Mouse (Mus musculus) lung, adult 10 weeks (tissue): Measurements from ENCODE around the gene Coq4. TPM values are rescaled to one million over a fixed set of nuclear protein-coding genes. Genes with fewer than 3 reads are reported as not detected.

ENCODE experiments used
- polyA plus RNA-seq: library from polyadenylated mRNA; stranded (reverse); fragments of 350-450 nt; fragmentation: Illumina TruSeq; extraction: RNeasy Lipid Tissue Mini Kit (QIAGEN cat#74804); gene quantifications from one replicate; pipeline ENCODE4 v1.2.3, GENCODE M21; 2014; ENCODE audit warnings: low read depth, low replicate concordance; ENCODE audit not compliant: insufficient read depth

Coq4 gene
- 10.4 TPM for polyA plus RNA-seq

DNA sequence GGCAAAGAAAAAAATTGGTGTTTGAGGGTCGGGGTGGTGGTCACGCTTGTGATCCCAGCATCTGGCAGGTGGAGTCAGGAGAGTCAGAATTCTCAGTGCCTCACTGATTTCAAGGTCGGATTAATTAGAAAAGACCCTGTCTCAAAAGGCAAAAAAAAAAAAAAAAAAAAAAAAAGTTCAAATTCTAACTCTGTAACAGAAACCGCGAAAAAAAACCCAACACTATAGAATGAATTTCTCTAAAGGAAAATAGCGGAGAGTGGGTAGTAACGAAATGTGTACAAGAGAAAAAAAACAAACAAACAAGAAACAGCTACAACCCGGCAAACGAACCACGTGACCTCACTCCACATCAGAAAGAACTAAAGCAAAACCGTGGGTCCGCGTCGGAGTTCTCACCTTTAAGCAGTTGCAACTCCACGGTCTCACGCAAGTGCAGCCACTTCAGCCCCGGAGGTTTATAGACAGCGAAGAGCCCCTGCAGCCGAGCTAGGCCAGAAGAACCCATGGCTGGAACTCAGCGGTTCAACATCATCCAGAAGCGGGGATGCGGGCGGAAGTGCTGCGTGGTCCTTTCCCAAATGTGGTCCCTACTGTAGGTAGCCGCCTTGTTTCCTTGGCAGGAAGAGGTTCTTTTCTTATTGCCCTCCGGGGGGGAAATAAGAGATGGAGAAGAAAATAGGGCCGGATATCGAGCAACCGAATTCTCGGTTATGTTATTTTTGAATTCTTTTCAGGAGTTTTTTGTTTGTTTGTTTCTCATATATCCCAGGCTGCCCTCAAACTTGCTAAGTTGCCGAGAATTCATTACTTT is at the start of gene Coq4:
Coq4 (plus strand) TSS at position 390 of the 814 bp plus-strand sequence.

DNA sequence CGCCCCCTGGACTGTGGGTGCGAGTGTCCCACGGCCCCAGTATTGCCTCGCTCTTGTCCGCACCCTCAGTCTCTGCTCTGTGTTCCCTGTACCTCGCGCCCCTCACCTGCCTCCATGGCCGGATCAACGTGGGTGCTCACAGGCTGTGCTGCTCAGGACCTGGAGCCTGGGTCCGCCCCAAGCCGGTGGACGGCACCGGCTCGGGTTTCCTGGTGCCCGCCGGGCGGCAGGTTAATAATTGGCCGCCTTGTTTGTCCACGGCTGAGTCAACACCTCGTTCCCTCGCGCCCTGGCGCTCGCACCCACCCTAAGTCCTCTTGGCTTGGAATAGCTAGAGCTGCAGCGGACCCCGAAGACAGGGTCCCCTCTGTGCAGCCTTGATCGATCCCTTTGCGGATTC is 35.8 kb upstream of the Coq4 start, which contains the start of gene Gm13420:
Gm13420 (minus strand) TSS at position 189 of the 400 bp plus-strand sequence.

GRCm38 (mm10) chr2:29787937-29788681 is 816 bp downstream of the Coq4 start, which contains the start of gene Trub2:
Trub2 (minus strand) TSS chr2:29788502.

DNA sequence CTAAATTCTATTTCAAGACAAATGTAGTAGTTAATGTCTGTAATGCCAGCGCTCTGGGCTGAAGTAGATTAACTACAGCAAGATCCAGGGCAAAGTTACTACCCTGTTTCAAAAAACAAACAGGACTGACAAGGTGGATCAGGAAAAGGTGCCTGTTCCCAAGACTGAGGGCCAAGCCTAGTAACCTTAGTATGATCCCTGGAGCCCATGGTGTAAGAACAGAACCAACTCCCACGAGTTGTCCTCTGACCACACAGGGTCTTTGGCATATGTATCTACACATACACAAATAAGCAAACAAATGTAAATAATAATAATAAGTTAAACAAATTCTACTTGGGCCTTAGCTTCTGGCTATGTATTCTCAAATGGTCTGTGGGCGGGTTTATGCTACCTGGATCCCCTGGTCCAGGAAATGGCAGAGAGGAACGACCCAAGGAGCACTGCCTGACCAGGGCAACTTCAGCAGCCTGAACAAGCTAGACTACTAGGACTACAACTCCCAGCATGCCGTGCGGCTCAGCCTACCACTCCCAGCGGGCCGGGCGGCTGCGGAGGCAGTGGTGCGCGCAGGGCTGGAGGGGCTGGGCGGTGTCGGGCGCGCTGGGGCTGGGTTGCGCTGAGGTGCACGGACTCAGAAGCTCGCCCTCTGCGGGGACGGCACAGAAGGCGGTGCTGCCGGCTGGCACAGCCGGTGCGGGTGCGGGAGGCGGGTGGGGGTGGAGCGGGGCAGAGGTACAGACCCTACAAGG is 15.0 kb downstream of the Coq4 start, which contains the start of gene Slc27a4:
Slc27a4 (plus strand) TSS at position 560 of the 752 bp plus-strand sequence.

DNA sequence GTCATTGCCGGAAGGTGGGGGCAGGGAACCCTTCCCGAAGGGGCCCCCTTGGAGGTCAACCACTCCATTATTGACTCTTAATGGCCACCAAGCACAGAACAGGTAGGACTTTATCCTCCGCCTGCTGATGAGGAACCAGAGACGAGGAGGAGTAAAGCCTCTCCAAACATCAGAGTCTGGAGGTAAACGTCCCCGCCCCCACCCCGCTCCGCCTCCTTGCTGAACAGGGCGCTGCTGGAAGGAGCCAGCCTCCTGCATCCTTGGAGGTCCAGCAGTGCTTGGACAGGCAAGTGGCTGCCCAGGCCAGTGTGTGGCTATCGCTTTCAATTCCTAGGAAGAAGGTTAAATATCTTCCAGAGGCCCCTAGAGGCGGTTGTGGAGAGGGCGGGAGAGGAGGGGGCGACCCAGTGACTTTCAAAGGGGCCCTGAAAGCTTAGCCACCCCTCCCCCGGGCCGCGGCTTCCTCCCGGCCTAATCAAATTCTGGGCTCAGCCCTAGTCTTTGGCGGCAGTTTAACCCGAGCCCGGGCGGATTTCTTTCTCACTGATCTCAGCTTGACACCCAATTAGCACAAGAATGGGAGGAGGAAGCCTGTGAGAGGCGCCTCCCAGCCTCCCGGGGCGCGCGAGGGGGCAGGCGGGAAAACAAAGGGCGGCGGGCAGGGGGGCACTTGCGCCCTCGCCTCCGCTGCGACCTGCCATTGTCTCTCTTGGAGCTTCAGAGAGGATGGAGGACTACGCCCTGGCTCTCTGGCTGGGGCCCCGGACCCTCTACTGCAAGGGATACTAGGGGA is 32.9 kb downstream of the Coq4 start, which contains the start of gene Urm1:
Urm1 (plus strand) TSS at position 51 of the 793 bp plus-strand sequence.

Other genes with a start within 250 kb of the Coq4 start
- gene Rapgef1, start 167.8 kb upstream of the Coq4 start, polyA plus RNA-seq, result 20.8 TPM
- not detected for gene Gm13420, start 35.8 kb upstream of the Coq4 start, polyA plus RNA-seq
- gene Gm13547, start 28.2 kb upstream of the Coq4 start, polyA plus RNA-seq, result not detected
- gene Trub2, start 1.0 kb downstream of the Coq4 start, polyA plus RNA-seq, result 12.1 TPM
- gene Slc27a4, start 15.1 kb downstream of the Coq4 start, polyA plus RNA-seq, result 13.8 TPM
- 41.5 TPM for gene Urm1, start 32.6 kb downstream of the Coq4 start, polyA plus RNA-seq
- gene Cercam, start 81.7 kb downstream of the Coq4 start, polyA plus RNA-seq, result 2.7 TPM
- 14.0 TPM for gene Odf2, start 101.7 kb downstream of the Coq4 start, polyA plus RNA-seq
- gene Gle1, start 147.9 kb downstream of the Coq4 start, polyA plus RNA-seq, result 16.5 TPM
- 194 TPM for gene Sptan1, start 178.1 kb downstream of the Coq4 start, polyA plus RNA-seq